8 mouse cellular contexts compared by ENCODE assay signal in the genomic region with DNA sequence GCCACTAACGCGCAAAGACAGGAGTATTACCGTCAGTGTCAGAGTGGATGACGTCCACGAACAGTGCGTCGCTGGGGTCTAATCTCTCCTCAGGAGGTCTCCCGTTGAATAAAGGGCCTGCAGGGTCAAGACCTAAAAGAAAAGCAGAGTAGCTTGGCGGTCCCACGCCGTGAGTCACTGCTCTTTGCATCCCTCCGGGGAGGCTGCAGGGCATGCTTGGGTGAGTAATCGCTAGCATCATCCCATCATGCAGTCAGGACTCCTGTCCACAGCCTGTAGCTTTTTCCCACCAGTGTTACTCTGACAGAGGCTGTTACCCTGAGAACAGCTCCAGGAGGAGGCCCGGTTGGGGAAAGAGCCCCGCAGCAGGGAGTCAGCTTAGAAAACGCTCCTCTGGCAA. TPM values are rescaled to one million over a fixed set of nuclear protein-coding genes. Genes with fewer than 3 reads are reported as not detected.
DNase-seq lines count a peak whose midpoint lies in the region; ATAC-seq and TF ChIP-seq lines count a peak whose summit lies in the region.

No protein-coding gene starts in this region.

- H3K27me3 ChIP-seq in limb, embryonic 11.5 days (ENCODE audit: control insufficient read depth, insufficient read depth, low read length), result no peaks in the 10 kb centered on the region

- WGBS in limb, embryonic 11.5 days, result 6% methylated on average over 16 of the region's 16 CpGs

- H3K4me2 ChIP-seq in limb, embryonic 11.5 days (ENCODE audit: low read depth, severe bottlenecking), result peak overlapping the region; percentile 11; the same call in 1 of the 2 replicates

- no peak for ATAC-seq in limb, embryonic 11.5 days (ENCODE audit: insufficient number of reproducible peaks, low FRiP score, low TSS enrichment, low read depth)

- peaks cover 4% of the 10 kb centered on the region; the same call in 1 of the 2 replicates for H3K4me1 ChIP-seq in limb, embryonic 11.5 days (ENCODE audit: control insufficient read depth, insufficient read depth, low read length)

- H3K36me3 ChIP-seq in limb, embryonic 11.5 days (ENCODE audit: control insufficient read depth, insufficient read depth, low read length), result no peaks in the 10 kb centered on the region

- H3K4me3 ChIP-seq in gastrocnemius, adult 2 months, result peak overlapping the region; percentile 29
- no peak overlapping the region for H3K4me3 ChIP-seq in limb, embryonic 11.5 days (ENCODE audit: low read depth, low read length)

- H3K9me3 ChIP-seq in limb, embryonic 11.5 days (ENCODE audit: control insufficient read depth, low read length), result no peaks in the 10 kb centered on the region

- TF ChIP-seq CTCF in gastrocnemius, adult 2 months (IDR thresholded peaks at IDR 0.05), result no peak

- intact Hi-C loops in gastrocnemius, adult 2 months (cut with DNase I), result no loop called here

- H3K27ac ChIP-seq in gastrocnemius, adult 2 months, result no peak overlapping the region
- H3K27ac ChIP-seq in limb, embryonic 11.5 days (replicated peaks; ENCODE audit: low read depth, low read length), result no peak overlapping the region

- DNase-seq in gastrocnemius, adult 2 months, result no peak
- no peak for DNase-seq in gastrocnemius, postnatal 25 days
- peak; percentile 3 for DNase-seq in right cerebral cortex, postnatal 4 days
- no peak for DNase-seq in right cerebral cortex, postnatal 25 days
- no peak for DNase-seq in limb, embryonic 11.5 days (ENCODE audit: low spot score)
- DNase-seq in left cerebral cortex, adult 8-10 months (ENCODE audit: low spot score in 2 of 2), result no peak
- no peak for DNase-seq in c-Kit-positive CD71-positive TER-119-positive erythroid progenitor cells, embryonic 14.5 days (ENCODE audit: low spot score)
- no peak for DNase-seq in left cerebral cortex, adult 9 months (ENCODE audit: low spot score in 2 of 2)

- H3K9ac ChIP-seq in limb, embryonic 11.5 days (ENCODE audit: low read length), result no peak overlapping the region

RNA-seq across cellular contexts. Expression of gene Liph, which starts 19.3 kb away (rescaled TPM):
- total RNA-seq in gastrocnemius, adult 2 months (2021), result not detected
- not detected for total RNA-seq in gastrocnemius, postnatal 25 days (2021)
- polyA plus RNA-seq in limb, embryonic 11.5 days (2014; fragmentation: Nextera tagmentation; extraction: Ambion mirVana), result 0.19 and 0.28 TPM in 2 replicates
- 1 to 10 TPM in 2 of 4 experiments, under 1 TPM in 2; 0.41 to 1.3 (median 0.86) TPM for total RNA-seq in left cerebral cortex, adult 8-10 months (2022)

RNA-seq across cellular contexts. Expression of gene Tmem41a, which starts 28.9 kb away (rescaled TPM):
- total RNA-seq in gastrocnemius, adult 2 months (2021), result 1 to 10 TPM; 3.6 to 4.9 TPM
- total RNA-seq in gastrocnemius, postnatal 25 days (2021), result 1 to 10 TPM; 3.8 to 5.4 TPM
- polyA plus RNA-seq in limb, embryonic 11.5 days (2014; fragmentation: Nextera tagmentation; extraction: Ambion mirVana), result 45.8 and 46.4 TPM in 2 replicates
- 10 to 100 TPM; 18.0 to 19.6 (median 18.8) TPM for total RNA-seq in left cerebral cortex, adult 8-10 months (2022)

RNA-seq across cellular contexts. Expression of gene Senp2, which starts 33.1 kb away (rescaled TPM):
- total RNA-seq in gastrocnemius, adult 2 months (2021), result 10 to 100 TPM; 31.2 to 31.5 TPM
- total RNA-seq in gastrocnemius, postnatal 25 days (2021), result 10 to 100 TPM; 22.9 to 27.3 TPM
- 66.8 and 76.8 TPM in 2 replicates for polyA plus RNA-seq in limb, embryonic 11.5 days (2014; fragmentation: Nextera tagmentation; extraction: Ambion mirVana)
- 100 to 1,000 TPM in 1 of 4 experiments, 10 to 100 TPM in 3; 89.7 to 101 (median 95.2) TPM for total RNA-seq in left cerebral cortex, adult 8-10 months (2022)
